Mouse (Mus musculus) lung, adult 2 months (tissue): ENCODE measurements around the gene Rnft2.
A peak's percentile ranks its signal among the peaks of the same experiment; 100 is the strongest.

Source experiments
- CTCF ChIP-seq: fragments of 200-500 bp; IDR thresholded peaks from 2 replicates; pipeline ENCODE4 v1.5.1; 2011; ENCODE audit warnings: mild to moderate bottlenecking, low read length, control low read depth; ENCODE audit not compliant: insufficient read depth
- POLR2A ChIP-seq: fragments of 200-500 bp; IDR thresholded peaks from 2 replicates; pipeline ENCODE4 v1.6.1; 2011; ENCODE audit warnings: low read depth, mild to moderate bottlenecking, control low read depth, low read length, borderline replicate concordance; ENCODE audit errors: extremely low read depth

- TF ChIP-seq CTCF, result no peak
- TF ChIP-seq POLR2A, result peak; percentile 48; the same call in 1 of the 2 replicates
Observed at GRCm38 (mm10) chr5:118294086-118294864, 49.4 kb upstream of the Rnft2 start.
